Mouse (Mus musculus) adrenal gland, adult (tissue): ENCODE measurements around the gene Commd3.
A peak's percentile ranks its signal among the peaks of the same experiment; 100 is the strongest.

Experiments used
- DNase-seq, 2 experiments: peaks; one replicate each; pipeline ENCODE4 v3.0.0; 2022 to 2023; ENCODE audit warnings: low spot score in 1 of 2; ENCODE audit not compliant: inconsistent age in 2 of 2

Commd3 gene

DNA sequence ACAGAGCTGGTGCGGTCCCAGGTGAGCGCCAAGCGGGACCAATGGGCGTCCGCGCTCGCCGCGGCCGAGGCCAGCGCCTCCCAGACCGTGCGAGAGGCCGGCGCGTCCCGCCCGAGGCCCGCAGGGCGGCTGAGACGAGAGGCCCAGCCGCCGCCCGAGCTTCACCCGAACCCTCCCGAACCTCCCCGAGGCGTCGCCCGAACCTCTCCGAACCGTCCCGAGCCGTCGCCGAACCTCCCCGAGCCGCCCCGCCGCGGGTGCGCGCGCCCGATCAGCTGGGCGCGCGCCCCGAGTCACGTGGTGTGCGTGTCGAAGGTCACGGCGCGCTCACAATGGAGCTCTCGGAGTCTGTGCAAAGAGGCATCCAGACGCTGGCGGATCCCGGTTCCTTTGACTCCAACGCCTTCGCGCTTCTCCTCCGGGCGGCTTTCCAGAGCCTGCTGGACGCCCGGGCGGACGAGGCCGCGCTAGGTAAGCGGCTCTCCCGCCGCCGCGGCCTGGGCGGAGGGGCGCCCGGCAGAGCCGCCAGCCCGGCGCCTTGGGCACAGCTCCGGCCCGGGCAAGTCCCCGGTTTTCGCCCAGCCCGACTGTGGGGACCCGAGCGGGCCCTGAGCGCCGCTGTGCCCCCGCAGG, at the start of gene Commd3:
Commd3 (plus strand) TSS at position 252 of the 633 bp plus-strand sequence.
- DNase-seq = peak; percentile 97 to 99

DNA sequence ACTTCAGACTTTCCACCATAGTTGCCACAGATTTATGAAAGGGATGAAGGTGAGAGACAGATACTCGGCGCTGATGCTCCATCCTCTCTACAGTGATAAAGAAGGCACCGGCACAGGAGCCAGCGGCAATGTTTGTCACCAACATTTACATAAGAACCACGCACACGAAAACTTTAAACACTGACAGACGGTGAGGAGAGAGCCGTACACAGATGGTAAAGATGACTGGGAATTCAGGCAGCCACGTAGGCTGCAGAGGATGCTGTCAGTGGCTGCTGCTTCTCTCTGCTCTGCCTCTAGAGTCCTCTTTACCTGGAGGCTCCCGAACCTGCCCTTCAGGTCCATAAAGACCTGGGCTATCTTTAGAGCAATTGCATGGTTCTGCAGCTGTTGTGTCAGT, 49.0 kb upstream of the Commd3 start:
- DNase-seq = no peak

DNA sequence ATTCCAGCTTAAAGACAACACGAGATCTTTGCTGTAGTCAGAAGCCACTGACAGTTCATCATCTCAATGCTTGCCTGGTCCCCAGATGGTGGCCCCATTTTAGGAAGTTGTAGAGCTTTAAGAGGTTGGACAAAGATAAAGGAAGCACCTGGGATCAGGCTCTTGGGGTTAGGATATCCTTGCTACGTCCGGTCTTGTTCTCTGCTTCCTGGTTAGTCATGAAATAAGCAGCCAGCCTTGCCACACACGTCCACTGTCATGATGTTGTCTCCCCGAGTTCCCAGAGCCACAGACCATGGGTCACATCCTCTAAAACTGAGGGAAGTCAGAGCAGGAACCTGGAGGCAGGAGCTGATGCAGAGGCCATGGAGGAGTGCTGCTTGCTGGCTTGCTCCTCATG, 41.6 kb upstream of the Commd3 start:
- DNase-seq = no peak

DNA sequence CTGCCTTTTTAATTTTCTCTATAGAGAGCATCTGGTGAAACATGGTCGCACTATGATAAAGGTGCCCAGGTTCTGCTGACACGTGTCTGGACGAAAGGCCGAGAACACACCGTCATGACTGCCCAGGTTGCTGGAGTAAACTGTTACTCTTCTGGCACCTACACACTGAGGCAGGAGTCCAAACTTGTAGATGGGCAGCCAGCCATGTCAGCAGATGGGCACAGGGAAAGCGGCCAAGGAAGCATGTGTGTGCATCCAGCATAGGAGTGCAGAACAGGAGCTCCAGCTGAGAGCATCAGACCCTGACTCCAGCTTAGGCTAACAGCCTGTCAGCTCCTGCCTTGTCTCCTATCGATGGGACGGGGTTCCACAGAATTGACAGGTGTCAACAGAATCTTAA, 37.1 kb upstream of the Commd3 start:
- peak in 1 of 2 experiments; percentile 42 for DNase-seq

DNA sequence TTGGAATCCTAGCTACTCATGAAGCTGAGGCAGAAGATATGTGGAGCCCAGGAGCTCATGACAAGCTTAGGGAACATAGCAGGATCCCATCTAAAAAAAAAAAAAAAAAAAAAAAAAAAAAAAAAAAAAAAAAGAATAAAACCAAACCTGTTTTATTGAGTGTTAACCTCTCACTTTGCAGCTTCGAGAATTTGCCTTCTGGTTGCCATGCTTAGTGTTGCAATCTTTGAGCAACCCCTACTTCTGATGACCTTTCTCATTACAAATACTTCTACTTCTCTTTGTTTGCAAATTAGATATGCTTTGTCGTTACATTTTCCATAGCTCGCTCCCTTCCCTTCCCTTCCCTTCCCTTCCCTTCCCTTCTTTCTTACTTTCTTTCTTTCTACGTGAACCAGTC, 23.6 kb upstream of the Commd3 start:
- DNase-seq = no peak

DNA sequence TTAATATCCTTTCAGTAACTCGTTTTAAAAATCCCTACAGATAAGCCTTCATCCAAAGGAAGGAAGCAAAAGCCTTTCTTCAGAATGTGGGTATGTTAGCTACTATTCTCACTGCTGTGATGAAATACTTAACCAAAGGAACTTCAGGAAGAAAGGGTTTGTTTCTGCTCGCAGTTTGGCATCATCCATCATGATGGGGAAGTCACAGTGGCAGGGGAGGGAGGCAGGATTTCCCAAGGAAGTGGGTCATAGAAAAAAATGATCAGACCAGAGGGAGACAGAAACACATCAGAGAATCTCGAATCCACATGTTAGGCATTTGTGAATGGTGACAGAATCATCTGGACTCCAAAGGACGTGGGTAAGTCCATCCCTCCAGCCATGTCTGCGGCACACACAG, 17.4 kb upstream of the Commd3 start:
- peak; percentile 6 to 35 for DNase-seq

DNA sequence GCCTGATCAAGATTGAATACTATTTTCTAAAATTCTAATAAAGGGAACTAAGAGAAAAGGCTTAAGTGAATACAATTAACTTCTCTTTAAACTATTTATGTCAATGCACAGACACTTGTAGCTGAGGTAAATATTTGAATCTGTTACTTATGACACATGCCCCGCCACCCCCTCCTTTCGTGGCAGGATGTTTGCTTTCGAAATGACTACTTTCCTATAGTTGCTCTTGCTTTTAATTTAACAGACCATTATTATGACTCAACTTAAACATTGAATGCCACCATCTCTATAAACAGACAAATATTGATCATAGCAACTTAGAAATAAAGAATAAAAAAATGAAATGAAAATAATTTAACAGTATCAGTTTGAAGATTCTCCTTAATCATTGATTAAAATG, 8.2 kb upstream of the Commd3 start:
- DNase-seq = no peak

DNA sequence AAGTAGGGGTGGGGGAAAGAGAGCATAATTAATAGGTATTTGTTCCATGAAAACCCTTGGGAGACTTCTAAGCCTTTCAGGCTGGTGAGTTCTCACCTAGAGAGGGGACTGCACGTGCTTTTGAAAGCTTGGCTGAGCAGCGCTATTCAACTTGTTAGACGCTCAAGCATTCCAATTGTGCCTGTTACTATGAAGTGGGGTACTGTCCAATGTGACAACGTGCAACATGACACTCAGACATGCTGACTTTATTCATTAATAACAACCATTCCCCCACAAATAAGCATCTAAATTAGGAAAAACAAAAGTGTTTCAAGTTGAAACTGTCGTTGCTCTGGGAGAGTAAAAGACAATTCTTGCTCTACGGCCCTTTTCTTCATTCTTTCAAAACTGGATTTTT, 1.1 kb upstream of the Commd3 start:
- DNase-seq = no peak

DNA sequence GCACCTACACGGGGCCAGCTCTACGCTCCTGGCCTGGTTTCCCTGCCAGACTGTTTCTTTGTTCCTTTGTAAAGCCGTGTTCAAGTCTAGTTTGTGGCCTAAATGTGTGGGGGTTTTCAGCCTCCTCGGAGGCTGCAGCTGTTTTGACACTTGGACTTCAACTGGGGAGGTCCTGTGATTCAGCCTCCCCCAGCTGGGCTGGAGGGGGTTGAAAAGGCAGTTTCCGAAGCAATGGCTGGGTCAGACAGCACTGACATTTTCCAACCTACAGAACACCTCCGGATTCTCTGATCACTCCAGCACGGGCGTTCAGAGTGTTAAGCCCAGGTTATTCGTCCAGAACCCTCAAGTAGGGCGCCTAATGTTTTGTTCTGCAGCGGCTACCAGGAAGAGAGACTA, 581 bp downstream of the Commd3 start:
- no peak for DNase-seq

DNA sequence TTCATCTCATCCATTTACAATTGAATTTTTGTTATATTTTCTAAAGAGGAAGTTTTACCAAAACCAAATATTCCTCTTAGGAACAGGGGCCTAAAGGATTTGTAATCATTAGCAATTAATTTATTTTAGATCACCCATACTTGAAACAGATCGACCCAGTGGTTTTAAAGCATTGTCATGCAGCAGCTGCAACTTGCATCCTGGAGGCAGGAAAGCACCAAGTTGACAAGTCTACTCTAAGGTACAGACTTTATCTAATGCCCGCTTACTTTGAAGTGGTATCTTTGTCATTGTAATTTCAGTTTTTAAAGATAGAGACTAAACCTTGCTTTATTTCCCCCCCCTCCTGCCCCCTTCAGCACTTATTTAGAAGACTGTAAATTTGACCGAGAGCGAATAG, 1.6 kb downstream of the Commd3 start:
- DNase-seq = no peak

DNA sequence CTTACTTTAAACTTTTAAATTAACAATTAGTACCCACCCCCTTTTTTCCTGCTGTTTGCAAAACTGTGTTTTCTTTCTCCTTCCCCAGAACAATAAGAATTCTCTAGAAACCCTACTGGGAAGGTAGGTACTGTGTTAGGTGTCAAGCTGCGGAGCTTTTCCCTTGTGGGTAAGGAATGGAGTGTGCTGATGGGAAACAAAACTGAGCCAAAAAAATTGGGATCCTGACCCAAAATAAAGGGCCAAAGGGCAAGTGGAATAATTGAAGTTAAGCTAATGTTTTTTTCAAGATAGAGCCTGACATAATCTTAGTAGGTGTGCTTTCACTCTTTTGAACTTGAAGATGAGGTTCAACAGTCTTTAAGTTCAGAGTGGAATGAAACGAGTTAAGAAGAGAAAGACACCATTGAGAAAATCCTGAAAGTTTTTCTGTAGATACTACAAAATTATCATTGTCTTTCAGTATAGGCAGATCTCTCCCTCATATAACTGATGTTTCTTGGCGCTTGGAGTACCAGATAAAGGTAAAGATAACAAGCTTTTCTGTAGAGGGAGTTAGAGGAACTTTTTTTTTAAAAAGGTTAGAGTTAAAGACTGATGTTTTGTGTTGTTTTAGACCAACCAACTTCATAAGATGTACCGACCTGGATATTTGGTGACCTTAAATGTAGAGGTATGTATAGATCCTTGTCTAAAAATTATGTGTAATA, 2.2 kb downstream of the Commd3 start:
- no peak for DNase-seq

DNA sequence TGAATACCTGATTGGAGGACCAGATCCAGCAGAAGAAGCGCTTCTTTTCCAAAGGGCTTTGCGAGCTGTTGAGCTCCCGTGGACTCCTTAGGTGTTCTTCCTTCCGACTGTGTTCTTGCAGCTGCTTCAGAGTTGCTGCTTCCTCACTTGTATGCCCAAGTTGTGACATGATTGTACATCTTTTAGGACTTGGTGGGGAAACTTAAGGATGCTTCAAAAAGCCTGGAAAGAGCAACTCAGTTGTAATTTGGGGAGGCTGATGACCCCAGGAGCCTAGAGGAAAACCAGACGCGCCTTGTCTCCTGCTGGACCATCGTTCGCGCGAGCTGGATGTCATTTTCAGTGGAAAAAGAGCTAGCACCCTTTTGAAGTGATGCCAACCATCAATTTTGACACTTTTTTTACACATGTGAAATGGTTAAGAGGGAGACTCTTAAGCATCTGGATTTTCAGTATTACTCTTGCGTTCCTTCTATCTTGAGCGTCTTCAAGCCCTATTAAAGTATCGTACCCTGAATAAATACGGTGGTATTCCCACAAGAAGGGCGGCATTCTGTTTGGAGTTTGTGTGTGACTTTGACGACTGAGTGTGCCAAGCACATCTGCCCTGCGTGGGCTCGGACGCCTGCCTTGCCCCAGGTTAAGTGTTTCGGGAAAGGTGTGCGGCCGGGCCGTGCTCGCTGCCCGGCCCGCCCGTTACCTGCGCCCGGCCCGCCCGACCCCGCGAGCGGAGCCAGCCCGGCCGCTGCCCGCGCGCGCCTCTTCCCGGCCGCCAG, 3.7 kb downstream of the Commd3 start:
- DNase-seq = peak in 1 of 2 experiments; percentile 49

DNA sequence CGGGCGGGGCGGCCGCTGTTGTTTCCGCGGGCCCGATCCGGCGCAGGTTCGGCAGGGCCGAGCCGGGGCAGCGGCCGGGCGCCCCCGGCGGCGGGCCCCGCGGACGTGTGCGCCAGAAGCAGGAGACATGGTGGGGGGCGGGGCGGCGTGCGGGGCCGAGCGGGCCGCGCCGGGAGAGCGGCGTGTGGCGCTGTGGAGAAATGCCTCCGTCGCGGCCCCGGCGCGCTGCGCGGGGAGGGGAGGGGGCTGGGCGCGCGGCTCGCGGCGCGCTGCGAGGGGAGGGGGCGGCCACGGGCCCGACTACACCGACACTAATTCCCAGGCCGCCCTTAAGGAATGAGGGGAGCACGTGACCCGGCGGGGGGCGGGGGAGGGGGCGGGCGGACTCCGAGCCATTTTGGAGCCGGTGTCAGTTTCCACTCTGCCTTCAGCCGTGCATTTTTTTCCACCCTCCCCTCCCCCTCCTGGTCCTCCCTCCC, 4.3 kb downstream of the Commd3 start:
- peak; percentile 83 to 93 for DNase-seq

DNA sequence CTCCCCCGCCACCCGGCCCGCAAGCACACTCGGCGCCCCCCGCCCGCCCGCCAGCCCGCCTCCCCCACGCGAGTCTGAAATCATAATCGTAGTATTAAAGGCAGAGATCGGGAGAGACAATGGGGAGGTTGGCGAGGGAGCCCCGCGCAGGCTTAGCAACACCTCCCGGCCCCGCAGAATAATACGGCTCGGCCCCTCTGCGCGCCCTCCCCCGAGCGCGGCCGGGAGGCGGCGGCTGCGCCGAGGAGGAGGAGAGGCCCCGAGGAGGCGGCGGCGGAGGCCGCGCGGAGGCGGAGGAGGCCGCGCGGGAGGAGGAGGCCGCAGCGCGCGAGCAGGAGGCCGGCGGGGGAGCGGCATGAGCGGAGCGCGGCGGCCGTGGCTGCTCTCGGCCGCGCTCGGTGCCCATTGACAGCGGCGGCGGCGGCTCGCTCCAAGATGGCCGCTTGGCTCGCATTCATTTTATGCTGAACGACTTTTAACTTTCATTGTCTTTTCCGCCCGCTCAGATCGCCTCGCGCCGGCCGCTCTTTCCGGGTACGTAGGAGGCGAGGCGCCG, 4.8 kb downstream of the Commd3 start, which contains the start of gene Bmi1:
Bmi1 (plus strand) TSS at position 83 of the 556 bp plus-strand sequence.
- DNase-seq = peak; percentile 85 to 94

DNA sequence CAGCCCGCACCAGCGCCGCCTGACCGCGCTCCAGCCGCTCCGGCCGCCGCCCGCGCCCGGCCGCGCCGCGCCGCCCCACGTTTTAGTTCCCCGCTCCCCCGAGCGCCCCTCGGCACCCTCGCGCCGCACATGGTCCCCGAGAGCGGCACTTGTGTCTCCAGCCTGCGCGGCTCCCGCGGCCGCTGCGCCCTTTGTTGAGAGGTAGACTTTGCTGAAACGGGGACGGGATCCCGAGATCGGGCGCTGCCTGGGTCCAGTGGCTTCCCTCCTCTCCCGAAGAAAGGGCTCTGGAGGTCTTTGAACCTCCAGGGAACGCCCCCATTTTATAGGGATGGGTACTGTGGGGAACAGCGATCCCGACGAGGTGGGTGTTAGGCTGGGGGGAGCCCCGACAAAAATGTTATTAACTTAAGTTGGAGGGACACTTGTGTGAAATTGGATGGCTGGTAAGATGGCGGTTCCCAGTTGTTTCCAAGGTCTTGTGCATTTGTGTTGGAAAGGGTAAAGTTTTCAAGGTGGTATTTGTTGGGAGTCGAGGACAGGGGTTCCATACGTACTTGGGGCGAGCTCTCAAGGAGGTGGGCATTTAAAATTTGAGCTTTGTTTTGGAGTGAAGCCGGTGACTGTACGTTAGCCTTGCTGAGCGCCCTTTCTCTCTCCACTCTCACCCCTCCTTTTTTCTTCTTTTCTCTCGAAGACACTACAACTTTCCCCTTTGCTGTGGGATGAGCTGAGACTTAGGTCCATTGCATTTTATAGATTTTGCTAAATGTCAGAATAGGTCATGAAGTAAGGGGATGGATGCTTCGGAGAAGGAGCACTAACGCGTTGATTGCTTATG, 5.7 kb downstream of the Commd3 start:
- peak; percentile 69 to 89 for DNase-seq

DNA sequence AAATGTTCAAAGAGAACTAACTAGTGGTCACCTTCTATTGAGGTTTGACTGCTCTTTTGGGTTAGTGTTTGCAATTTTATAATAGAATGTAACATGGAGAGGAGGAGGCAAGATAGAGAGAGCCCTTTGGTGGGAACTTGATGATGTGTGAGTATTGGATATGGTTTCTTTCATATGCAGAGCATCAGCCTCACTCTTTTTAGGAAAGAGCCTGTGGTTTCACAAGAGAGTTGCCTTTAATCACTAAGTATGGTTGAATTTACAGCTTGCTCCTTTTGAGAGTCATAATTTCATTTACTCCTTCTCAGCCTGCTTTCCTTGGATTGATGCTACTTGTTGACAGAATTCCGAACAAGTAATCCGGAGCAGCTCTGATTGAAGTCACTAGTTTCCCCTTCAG, 7.5 kb downstream of the Commd3 start:
- DNase-seq = no peak

DNA sequence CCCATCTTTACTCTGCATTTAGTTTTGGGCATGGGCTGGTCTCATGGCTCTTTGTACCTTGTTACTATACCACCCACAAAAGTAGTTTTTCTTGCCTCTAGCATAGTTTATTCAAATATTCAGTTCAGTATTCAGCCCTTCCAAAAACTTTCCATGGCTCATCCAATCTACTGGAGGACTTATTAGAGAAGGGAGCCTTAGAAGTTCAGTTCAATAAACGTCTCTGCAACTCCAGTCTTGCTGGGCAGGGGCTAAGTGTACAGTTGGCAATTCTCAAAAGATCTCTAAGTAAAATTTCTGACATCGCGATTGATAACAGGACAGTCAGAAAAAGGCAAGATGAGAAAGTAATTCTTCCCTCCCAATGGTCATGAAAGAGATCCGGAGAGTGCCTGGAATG, 8.3 kb downstream of the Commd3 start:
- DNase-seq = no peak

DNA sequence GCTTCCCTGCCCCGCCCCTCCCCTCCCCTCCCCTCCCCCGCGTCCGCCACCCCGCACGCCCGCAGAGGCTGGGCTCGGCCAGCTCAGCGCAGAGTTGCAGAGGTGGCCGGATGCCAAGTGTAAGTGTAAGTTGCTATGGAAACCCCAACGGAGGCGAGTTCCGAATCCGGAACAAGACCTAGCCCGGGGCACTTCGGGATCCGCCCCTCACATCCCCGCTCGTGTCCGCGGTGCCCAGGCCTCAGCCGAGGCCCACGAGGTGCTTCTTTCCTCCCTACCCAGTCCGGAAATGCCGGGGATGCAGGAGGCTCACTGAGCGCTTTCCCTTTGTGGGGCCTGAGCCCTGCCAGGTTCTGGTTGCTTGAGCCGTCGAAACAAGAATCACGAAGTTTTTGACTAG, 8.8 kb downstream of the Commd3 start:
- peak; percentile 69 to 84 for DNase-seq

DNA sequence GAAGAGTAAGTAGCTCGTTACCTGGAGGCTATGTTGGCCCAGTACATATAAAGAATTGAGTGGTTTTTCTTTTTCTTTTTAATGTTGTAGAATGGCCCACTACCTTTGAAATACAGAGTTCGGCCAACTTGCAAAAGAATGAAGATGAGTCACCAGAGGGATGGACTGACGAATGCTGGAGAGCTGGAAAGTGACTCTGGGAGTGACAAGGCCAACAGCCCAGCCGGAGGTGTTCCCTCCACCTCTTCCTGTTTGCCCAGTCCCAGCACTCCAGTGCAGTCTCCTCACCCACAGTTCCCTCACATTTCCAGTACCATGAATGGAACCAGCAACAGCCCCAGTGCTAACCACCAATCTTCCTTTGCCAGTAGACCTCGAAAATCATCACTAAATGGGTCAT, 11.9 kb downstream of the Commd3 start:
- DNase-seq = peak in 1 of 2 experiments; percentile 54

DNA sequence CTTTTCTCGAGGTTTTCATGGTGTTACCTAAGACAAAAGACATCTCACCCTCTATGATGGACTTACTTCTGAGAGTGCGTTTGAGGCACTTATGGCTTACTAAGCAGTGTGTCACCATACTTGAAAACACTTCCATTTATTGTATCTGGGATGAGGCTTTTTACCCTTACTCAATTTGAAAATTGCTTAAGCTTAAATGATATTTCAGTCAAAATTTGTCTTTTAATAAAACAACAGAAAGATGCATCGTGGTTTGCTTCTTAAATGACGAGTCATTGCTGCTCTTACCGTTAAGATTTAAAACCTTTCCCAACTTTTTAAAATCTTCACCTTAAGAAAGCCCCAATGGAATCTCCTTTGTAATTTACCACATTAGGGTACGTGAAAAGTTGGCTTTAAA, 14.2 kb downstream of the Commd3 start:
- no peak for DNase-seq
